ENCODE assay signal across 8 mouse cellular contexts in the genomic region with DNA sequence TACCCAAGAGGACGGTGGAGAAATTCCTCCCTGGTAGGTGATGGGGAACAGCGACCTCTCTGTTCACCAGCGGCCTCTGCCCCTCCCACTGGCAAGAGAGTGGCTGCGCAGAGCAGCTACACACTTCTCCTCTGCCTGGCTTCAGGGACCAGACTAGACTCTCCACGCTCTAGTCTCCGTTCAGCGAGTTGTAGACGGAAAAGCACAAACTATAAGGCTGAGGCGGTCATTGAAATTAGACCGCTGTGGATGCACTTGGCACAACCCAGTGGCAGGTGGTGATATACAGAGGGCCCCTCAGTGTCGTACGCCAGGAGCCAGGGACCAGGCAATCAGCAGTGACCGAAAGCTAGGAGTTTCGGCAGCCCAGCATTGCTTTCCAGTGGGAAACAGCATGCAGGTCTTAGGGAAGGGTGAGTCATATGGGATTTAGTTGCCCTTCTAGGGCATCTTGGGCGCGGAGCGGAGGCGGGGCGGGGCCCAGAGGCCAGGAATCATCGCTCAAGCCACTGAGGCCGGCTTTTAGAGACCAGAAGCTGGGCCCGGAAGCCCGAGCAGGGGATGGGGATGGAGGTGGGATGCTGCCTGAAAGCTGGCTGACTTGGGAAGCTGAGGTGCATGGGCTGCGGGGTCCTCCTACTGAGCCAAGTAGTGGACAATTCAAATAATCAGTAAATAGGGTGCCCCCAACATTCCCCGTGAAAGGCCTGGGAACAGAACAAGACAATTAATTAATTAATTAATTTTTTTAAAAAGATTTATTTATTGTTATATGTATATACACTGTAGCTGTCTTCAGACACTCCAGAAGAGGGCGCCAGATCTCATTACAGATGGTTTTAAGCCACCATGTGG. TPM values are rescaled to one million over a fixed set of nuclear protein-coding genes. Genes with fewer than 3 reads are reported as not detected.
DNase-seq lines count a peak whose midpoint lies in the region; ATAC-seq and TF ChIP-seq lines count a peak whose summit lies in the region.

No protein-coding gene starts in this region.

- no peak overlapping the region for H3K27ac ChIP-seq in testis, adult 2 months (ENCODE audit: control insufficient read depth, insufficient read depth, low read depth, low read length)
- H3K27ac ChIP-seq in heart, embryonic 10.5 days = peak overlapping the region; percentile 39
- H3K27ac ChIP-seq in kidney, embryonic 16.5 days (ENCODE audit: low read length) = no peak overlapping the region
- H3K27ac ChIP-seq in stomach, embryonic 15.5 days = 0 out of 2 replicates have a peak overlapping the region, but pooled peaks have one; percentile 11

- H3K4me2 ChIP-seq in kidney, embryonic 16.5 days (replicated peaks; ENCODE audit: low read depth, low read length) = peak overlapping the region; percentile 71
- peak overlapping the region; percentile 76 for H3K4me2 ChIP-seq in stomach, embryonic 15.5 days

- DNase-seq in testis, postnatal 10 days (ENCODE audit: low spot score) = no peak
- DNase-seq in cerebellum, postnatal 25 days = peak; percentile 69 to 81
- peak; percentile 88 for DNase-seq in heart, embryonic 10.5 days (ENCODE audit: low spot score)
- peak; percentile 39 for DNase-seq in lung, postnatal 14 days
- no peak for DNase-seq in left cerebral cortex, postnatal 14 days (ENCODE audit: low spot score in 2 of 2)

- H3K27me3 ChIP-seq in testis, adult 2 months (ENCODE audit: control insufficient read depth, insufficient read depth, low read length) = no peaks in the 10 kb centered on the region
- H3K27me3 ChIP-seq in heart, embryonic 10.5 days (ENCODE audit: insufficient read depth, poor library complexity, severe bottlenecking) = no peaks in the 10 kb centered on the region
- H3K27me3 ChIP-seq in kidney, embryonic 16.5 days (ENCODE audit: insufficient read depth, low read length) = no peaks in the 10 kb centered on the region
- H3K27me3 ChIP-seq in stomach, embryonic 15.5 days (replicated peaks) = no peaks in the 10 kb centered on the region

- 3% methylated on average over 26 of the region's 26 CpGs for WGBS in heart, embryonic 10.5 days
- WGBS in kidney, embryonic 16.5 days = 4% methylated on average over 26 of the region's 26 CpGs
- 6% methylated on average over 26 of the region's 26 CpGs for WGBS in stomach, embryonic 15.5 days

- H3K9ac ChIP-seq in kidney, embryonic 16.5 days (replicated peaks; ENCODE audit: low read length) = peak overlapping the region; percentile 52
- no peak overlapping the region for H3K9ac ChIP-seq in stomach, embryonic 15.5 days

- peak overlapping the region; percentile 9 for H3K4me3 ChIP-seq in testis, adult 2 months (ENCODE audit: control insufficient read depth, low read depth, low read length)
- H3K4me3 ChIP-seq in heart, embryonic 10.5 days = peak overlapping the region; percentile 61
- H3K4me3 ChIP-seq in kidney, embryonic 16.5 days (ENCODE audit: low read length) = peak overlapping the region; percentile 51
- H3K4me3 ChIP-seq in stomach, embryonic 15.5 days (replicated peaks) = peak overlapping the region; percentile 40

- TF ChIP-seq CTCF in testis, adult 2 months (IDR thresholded peaks at IDR 0.05; ENCODE audit: control insufficient read depth, insufficient read depth, insufficient replicate concordance, low read depth, low read length) = peak; percentile 42; the same call in 1 of the 2 replicates

- intact Hi-C loops in left cerebral cortex, postnatal 14 days (cut with DNase I) = no loop called here

- H3K36me3 ChIP-seq in testis, adult 2 months (ENCODE audit: control insufficient read depth, insufficient read depth, low read length) = no peaks in the 10 kb centered on the region
- H3K36me3 ChIP-seq in heart, embryonic 10.5 days = no peaks in the 10 kb centered on the region
- H3K36me3 ChIP-seq in kidney, embryonic 16.5 days (ENCODE audit: insufficient read depth, low read length) = no peaks in the 10 kb centered on the region
- H3K36me3 ChIP-seq in stomach, embryonic 15.5 days = no peaks in the 10 kb centered on the region

- peaks cover 3% of the 10 kb centered on the region for H3K4me1 ChIP-seq in testis, adult 2 months (ENCODE audit: control insufficient read depth, insufficient read depth, low read length)
- peaks cover 5% of the 10 kb centered on the region; the same call in 1 of the 2 replicates for H3K4me1 ChIP-seq in heart, embryonic 10.5 days
- peaks cover 7% of the 10 kb centered on the region for H3K4me1 ChIP-seq in kidney, embryonic 16.5 days (ENCODE audit: insufficient read depth, low read length)
- 0 out of 2 replicates have a peak, but pooled peaks cover 2% of the 10 kb centered on the region for H3K4me1 ChIP-seq in stomach, embryonic 15.5 days

- H3K9me3 ChIP-seq in heart, embryonic 10.5 days = no peaks in the 10 kb centered on the region
- no peaks in the 10 kb centered on the region for H3K9me3 ChIP-seq in kidney, embryonic 16.5 days (ENCODE audit: low read length)
- no peaks in the 10 kb centered on the region for H3K9me3 ChIP-seq in stomach, embryonic 15.5 days

- TF ChIP-seq POLR2A in testis, adult 2 months (IDR thresholded peaks at IDR 0.05; ENCODE audit: control insufficient read depth, low read depth, low read length) = no peak

- peak; percentile 93 for ATAC-seq in kidney, embryonic 16.5 days (ENCODE audit: low FRiP score, low TSS enrichment)
- peak; percentile 87 for ATAC-seq in stomach, embryonic 15.5 days (ENCODE audit: insufficient read depth, low FRiP score, low read depth)

RNA-seq across cellular contexts. Expression of a gene that starts 6.9 kb away (rescaled TPM):
- 0.04 and 0.07 TPM in 2 replicates for polyA plus RNA-seq in testis, adult 2 months (2012; rRNA removed)
- 0.19 TPM in 1 of 2 replicates, not detected in the other for polyA plus RNA-seq in heart, embryonic 10.5 days (2016; fragmentation: Nextera tagmentation; extraction: Ambion mirVana)
- polyA plus RNA-seq in kidney, embryonic 16.5 days (2015; fragmentation: Nextera tagmentation; extraction: Ambion mirVana) = 0.27 and 0.41 TPM in 2 replicates
- polyA plus RNA-seq in stomach, embryonic 15.5 days (2015; fragmentation: Nextera tagmentation; extraction: Ambion mirVana) = 0.28 and 0.36 TPM in 2 replicates
- 1 to 10 TPM; 2.0 to 2.9 TPM for total RNA-seq in left cerebral cortex, postnatal 14 days (2021)

RNA-seq across cellular contexts. Expression of a gene that starts 20.5 kb away (rescaled TPM):
- polyA plus RNA-seq in testis, adult 2 months (2012; rRNA removed) = 52.9 and 58.1 TPM in 2 replicates
- 132 and 145 TPM in 2 replicates for polyA plus RNA-seq in heart, embryonic 10.5 days (2016; fragmentation: Nextera tagmentation; extraction: Ambion mirVana)
- polyA plus RNA-seq in kidney, embryonic 16.5 days (2015; fragmentation: Nextera tagmentation; extraction: Ambion mirVana) = 176 and 196 TPM in 2 replicates
- polyA plus RNA-seq in stomach, embryonic 15.5 days (2015; fragmentation: Nextera tagmentation; extraction: Ambion mirVana) = 132 and 145 TPM in 2 replicates
- total RNA-seq in left cerebral cortex, postnatal 14 days (2021) = 10 to 100 TPM; 35.1 to 39.7 TPM

RNA-seq across cellular contexts. Expression of a gene that starts 20.6 kb away (rescaled TPM):
- 31.1 and 33.9 TPM in 2 replicates for polyA plus RNA-seq in testis, adult 2 months (2012; rRNA removed)
- 220 and 306 TPM in 2 replicates for polyA plus RNA-seq in heart, embryonic 10.5 days (2016; fragmentation: Nextera tagmentation; extraction: Ambion mirVana)
- 276 and 285 TPM in 2 replicates for polyA plus RNA-seq in kidney, embryonic 16.5 days (2015; fragmentation: Nextera tagmentation; extraction: Ambion mirVana)
- polyA plus RNA-seq in stomach, embryonic 15.5 days (2015; fragmentation: Nextera tagmentation; extraction: Ambion mirVana) = 179 and 204 TPM in 2 replicates
- total RNA-seq in left cerebral cortex, postnatal 14 days (2021) = 10 to 100 TPM; 57.7 to 61.1 TPM

RNA-seq across cellular contexts. Expression of a gene that starts 26.5 kb away (rescaled TPM):
- polyA plus RNA-seq in testis, adult 2 months (2012; rRNA removed) = 35.1 and 48.1 TPM in 2 replicates
- 36.1 and 44.7 TPM in 2 replicates for polyA plus RNA-seq in heart, embryonic 10.5 days (2016; fragmentation: Nextera tagmentation; extraction: Ambion mirVana)
- 57.7 and 60.8 TPM in 2 replicates for polyA plus RNA-seq in kidney, embryonic 16.5 days (2015; fragmentation: Nextera tagmentation; extraction: Ambion mirVana)
- 50.9 and 51.8 TPM in 2 replicates for polyA plus RNA-seq in stomach, embryonic 15.5 days (2015; fragmentation: Nextera tagmentation; extraction: Ambion mirVana)
- 10 to 100 TPM; 87.3 to 98.4 TPM for total RNA-seq in left cerebral cortex, postnatal 14 days (2021)

RNA-seq across cellular contexts. Expression of a gene that starts 26.7 kb away (rescaled TPM):
- polyA plus RNA-seq in testis, adult 2 months (2012; rRNA removed) = 5.6 and 5.8 TPM in 2 replicates
- polyA plus RNA-seq in heart, embryonic 10.5 days (2016; fragmentation: Nextera tagmentation; extraction: Ambion mirVana) = 44.3 and 63.0 TPM in 2 replicates
- 78.2 and 79.3 TPM in 2 replicates for polyA plus RNA-seq in kidney, embryonic 16.5 days (2015; fragmentation: Nextera tagmentation; extraction: Ambion mirVana)
- polyA plus RNA-seq in stomach, embryonic 15.5 days (2015; fragmentation: Nextera tagmentation; extraction: Ambion mirVana) = 73.9 and 75.7 TPM in 2 replicates
- 10 to 100 TPM; 13.7 to 15.2 TPM for total RNA-seq in left cerebral cortex, postnatal 14 days (2021)

Comparison
In these comparisons a context has a peak if more than half of its experiments do, and no peak if none do; other contexts are left out.
1. H3K27ac ChIP-seq: peak in heart, embryonic 10.5 days (single experiment) and stomach, embryonic 15.5 days (single experiment); none in testis, adult 2 months (single experiment) and kidney, embryonic 16.5 days (single experiment).
2. H3K4me3 ChIP-seq: peak in every context shown above with its lines; median percentile 61 in heart, embryonic 10.5 days; 51 in kidney, embryonic 16.5 days; 40 in stomach, embryonic 15.5 days; 9 in testis, adult 2 months.
3. DNase-seq: peak in cerebellum, postnatal 25 days (2 of 2), heart, embryonic 10.5 days (single experiment) and lung, postnatal 14 days (single experiment); none in testis, postnatal 10 days (single experiment) and left cerebral cortex, postnatal 14 days (0 of 2).